Mouse (Mus musculus) cerebellum, adult 2 months (tissue): Measurements from ENCODE around the gene Mocs1. TPM values are rescaled to one million over a fixed set of nuclear protein-coding genes. Genes with fewer than 3 reads are reported as not detected.
"Not testable (repeated sequence)": the region's sequence is repeated elsewhere in the genome, so short reads cannot be mapped to it uniquely, and the experiment has no call there.

ENCODE experiments used
- DNase-seq, 2 experiments: peaks; one replicate each; pipeline ENCODE4 v3.0.0; 2021
- H3K27ac ChIP-seq: fragments of 200-500 bp; 2 replicates; pipeline ENCODE4 v1.5.1; 2012; ENCODE audit warnings: low read length, control low read depth, inconsistent platforms; ENCODE audit not compliant: insufficient read depth
- H3K27me3 ChIP-seq: fragments of 200-500 bp; 2 replicates; pipeline ENCODE4 v1.6.1; 2012; ENCODE audit warnings: inconsistent platforms, mild to moderate bottlenecking, low read length, moderate library complexity; ENCODE audit not compliant: control insufficient read depth, insufficient read depth
- H3K4me1 ChIP-seq: fragments of 200-500 bp; 2 replicates; pipeline ENCODE4 v1.6.1; 2011; ENCODE audit warnings: low read length; ENCODE audit not compliant: control insufficient read depth, insufficient read depth
- H3K4me3 ChIP-seq: fragments of 200-500 bp; replicated peaks from 2 replicates; pipeline ENCODE3; 2011; ENCODE audit warnings: mild to moderate bottlenecking, low read depth, low read length, control low read depth; ENCODE audit not compliant: insufficient read depth
- CTCF ChIP-seq: fragments of 200-500 bp; IDR thresholded peaks from 2 replicates; pipeline ENCODE4 v1.5.1; 2011; ENCODE audit warnings: low read depth, mild to moderate bottlenecking, control low read depth, low read length, moderate library complexity, borderline replicate concordance; ENCODE audit not compliant: insufficient read depth
- POLR2A ChIP-seq: fragments of 200-500 bp; IDR thresholded peaks from 2 replicates; pipeline ENCODE4 v1.6.1; 2011; ENCODE audit warnings: low read length, control low read depth, borderline replicate concordance; ENCODE audit not compliant: insufficient read depth
- WGBS: fragments of 180-500 bp; shearing (Covaris S2); methylation state at CpG from one replicate; pipeline ENCODE4 v1.1.7; 2018; 5-methylcytosine and 5-hydroxymethylcytosine counted together
- polyA plus RNA-seq: library from polyadenylated mRNA; depleted of rRNA; stranded (reverse); fragments of >200 nt; gene quantifications from 2 replicates; pipeline ENCODE4 v1.2.3, GENCODE M21; 2012

The Mocs1 gene
- polyA plus RNA-seq, 1 experiment, result 14.4 TPM

- H3K4me1 ChIP-seq, result peaks cover 8% of the 10 kb centered on the region
- no peak for DNase-seq
- H3K4me3 ChIP-seq, result no peak overlapping the region
- 96% methylated on average over 10 of the region's 10 CpGs for WGBS
- H3K27ac ChIP-seq, result no peak overlapping the region
- H3K27me3 ChIP-seq, result no peaks in the 10 kb centered on the region
- TF ChIP-seq POLR2A (no peak), CTCF (no peak)
Measured at GRCm38 (mm10) chr17:49435081-49435480, 6.9 kb downstream of the Mocs1 start.

GRCm38 (mm10) chr17:49436631-49437030 lies 8.5 kb downstream of the Mocs1 start:
- no peak for TF ChIP-seq CTCF
- no peak for TF ChIP-seq POLR2A
- WGBS, result 81% methylated on average over 6 of the region's 6 CpGs
- Histone ChIP-seq H3K4me3 (no peak overlapping the region), H3K4me1 (peaks cover 7% of the 10 kb centered on the region; the same call in 1 of the 2 replicates), H3K27ac (no peak overlapping the region), H3K27me3 (no peaks in the 10 kb centered on the region)
- DNase-seq, result no peak

GRCm38 (mm10) chr17:49437306-49437705 lies 9.1 kb downstream of the Mocs1 start:
- not testable (repeated sequence) for H3K27ac ChIP-seq, H3K4me1 ChIP-seq, H3K4me3 ChIP-seq, DNase-seq, H3K27me3 ChIP-seq

GRCm38 (mm10) chr17:49438822-49439574 lies 10.8 kb downstream of the Mocs1 start:
- TF ChIP-seq CTCF (no peak), POLR2A (no peak)
- no peak overlapping the region for H3K27ac ChIP-seq
- H3K4me1 ChIP-seq, result no peaks in the 10 kb centered on the region
- no peaks in the 10 kb centered on the region for H3K27me3 ChIP-seq
- DNase-seq, result peak in 1 of 2 experiments; percentile 3
- H3K4me3 ChIP-seq, result no peak overlapping the region
- WGBS, result 93% methylated on average over 12 of the region's 12 CpGs

- 89% methylated on average over 4 of the region's 4 CpGs for WGBS
- peak in 1 of 2 experiments; percentile 4 for DNase-seq
- Histone ChIP-seq H3K4me1 (no peaks in the 10 kb centered on the region), H3K27me3 (no peaks in the 10 kb centered on the region), H3K4me3 (no peak overlapping the region), H3K27ac (no peak overlapping the region)
- TF ChIP-seq CTCF (no peak), POLR2A (no peak)
Measured at GRCm38 (mm10) chr17:49439706-49440105, 11.5 kb downstream of the Mocs1 start.

GRCm38 (mm10) chr17:49440331-49441130 lies 12.4 kb downstream of the Mocs1 start:
- no peak overlapping the region for H3K27ac ChIP-seq
- no peak for TF ChIP-seq POLR2A
- TF ChIP-seq CTCF, result no peak
- peak in 1 of 2 experiments; percentile 6 for DNase-seq
- no peak overlapping the region for H3K4me3 ChIP-seq
- H3K27me3 ChIP-seq, result no peaks in the 10 kb centered on the region
- 81% methylated on average over 14 of the region's 14 CpGs for WGBS
- H3K4me1 ChIP-seq, result no peaks in the 10 kb centered on the region

- not testable (repeated sequence) for DNase-seq
- 92% methylated on average over 3 of the region's 3 CpGs for WGBS
Measured at GRCm38 (mm10) chr17:49442841-49443240, 14.7 kb downstream of the Mocs1 start.

More at GRCm38 (mm10) chr17:49442841-49443240, 14.7 kb downstream of the Mocs1 start:
- not testable (repeated sequence) for H3K4me1 ChIP-seq, H3K27me3 ChIP-seq, H3K4me3 ChIP-seq, H3K27ac ChIP-seq
